Mouse (Mus musculus): ENCODE results near the gene Pxn.

GRCm38 (mm10) chr5:115479561-115479960 is 26.9 kb upstream of the Pxn start:
- no peak for TF ChIP-seq EP300 (IDR thresholded peaks at IDR 0.05; ENCODE audit: low read depth)
- TF ChIP-seq CTCF (IDR thresholded peaks at IDR 0.05; ENCODE audit: low read depth): no peak

All from liver, embryonic 14.5 days (tissue).